Mouse (Mus musculus) kidney, postnatal 4 days (tissue): Measurements from ENCODE around the gene Pip5k1b.

Experiments used
- DNase-seq, 2 experiments: peaks; one replicate each; pipeline ENCODE4 v3.0.0; 2021; ENCODE audit warnings: mixed read lengths in 2 of 2

The Pip5k1b gene

DNA sequence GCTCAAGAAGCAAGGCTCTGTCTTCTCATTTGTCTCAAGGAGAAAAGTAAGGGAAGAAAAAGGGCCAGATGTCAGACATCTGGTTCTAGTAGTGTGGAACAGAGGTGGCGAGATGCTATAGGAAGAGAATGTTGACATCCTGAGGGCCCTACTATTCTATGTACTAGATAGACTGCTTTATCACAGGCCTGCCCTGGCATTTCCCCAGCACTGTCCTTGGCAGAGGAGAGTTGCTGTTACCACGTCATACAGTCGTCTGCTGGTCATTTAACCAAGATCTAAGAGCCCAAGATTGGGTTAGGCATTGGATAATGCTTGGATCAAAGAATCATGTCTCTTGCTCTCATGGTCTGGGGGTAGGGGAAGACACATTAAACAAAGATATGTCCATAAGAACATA is 151.0 kb downstream of the Pip5k1b start:
- DNase-seq: no peak

DNA sequence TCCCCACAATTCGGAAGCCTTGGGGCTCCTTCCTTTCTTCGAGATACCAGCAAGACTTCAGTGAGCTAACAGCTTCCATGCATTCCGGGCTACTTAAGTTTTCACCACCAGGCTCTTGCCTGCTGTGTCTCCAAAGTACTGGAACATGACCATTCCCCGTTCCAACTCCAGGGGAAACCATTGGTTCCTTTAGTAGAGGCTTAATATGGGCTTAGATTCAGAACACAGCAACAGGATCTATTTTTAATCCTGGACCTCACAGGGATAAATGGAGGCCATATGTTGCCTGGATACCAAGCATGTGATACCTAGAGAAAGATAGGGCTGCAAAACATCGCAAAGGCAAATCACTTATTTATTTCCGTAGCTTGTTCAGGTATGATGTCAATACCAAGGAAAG is 152.4 kb downstream of the Pip5k1b start:
- no peak for DNase-seq

DNA sequence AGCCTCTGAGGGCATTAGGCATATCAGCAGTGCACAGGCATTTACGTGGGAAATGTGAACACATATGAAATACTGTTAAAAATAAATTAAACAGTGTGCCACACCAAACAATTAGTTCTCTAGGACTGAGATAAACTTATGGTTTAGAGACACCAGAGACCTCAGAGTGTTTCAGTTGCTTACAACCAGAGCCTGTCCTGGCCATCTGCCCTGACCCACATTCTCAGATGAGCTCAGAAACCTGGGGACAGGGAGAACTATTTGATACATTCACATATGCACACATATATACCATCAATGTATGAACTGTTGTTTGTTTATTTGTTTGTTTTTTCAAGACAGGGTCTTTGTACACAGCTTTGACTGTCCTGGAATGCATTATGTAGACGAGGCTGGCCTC is 161.8 kb downstream of the Pip5k1b start:
- DNase-seq: no peak

DNA sequence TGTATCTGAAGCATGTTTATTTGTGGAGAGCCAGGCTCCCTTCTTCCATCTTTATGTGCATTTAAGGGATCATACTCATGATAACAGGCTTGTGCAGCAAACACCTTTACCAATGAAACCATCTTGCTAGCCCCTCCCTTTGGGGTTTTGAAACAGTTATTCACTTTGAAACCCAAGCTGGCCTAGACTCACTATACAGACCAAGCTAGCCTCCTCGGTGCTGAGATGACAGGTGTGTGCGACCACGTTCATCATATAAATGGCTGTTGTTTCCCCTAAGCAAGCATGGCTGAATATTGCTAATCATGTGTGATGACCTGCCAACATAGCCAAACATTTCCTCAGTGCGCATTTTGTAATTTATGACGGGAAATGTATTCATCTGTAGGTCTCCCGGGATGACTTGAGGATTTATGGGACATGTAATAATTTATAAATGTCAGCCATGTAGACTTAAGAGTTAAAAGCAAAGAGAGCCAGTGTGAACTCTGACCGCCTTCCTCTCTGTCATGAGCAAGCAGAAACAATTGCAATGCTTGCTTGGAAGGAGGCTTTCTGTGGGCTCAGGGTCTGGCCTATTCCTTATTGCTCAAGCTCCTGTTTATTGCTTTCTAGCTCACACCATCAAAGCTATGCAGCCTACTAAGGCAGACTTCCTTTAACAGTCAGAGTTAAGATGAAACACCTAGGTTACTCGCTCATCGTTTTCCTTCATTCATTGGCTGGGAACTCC is 164.0 kb downstream of the Pip5k1b start:
- peak in 1 of 2 experiments; percentile 31 for DNase-seq

DNA sequence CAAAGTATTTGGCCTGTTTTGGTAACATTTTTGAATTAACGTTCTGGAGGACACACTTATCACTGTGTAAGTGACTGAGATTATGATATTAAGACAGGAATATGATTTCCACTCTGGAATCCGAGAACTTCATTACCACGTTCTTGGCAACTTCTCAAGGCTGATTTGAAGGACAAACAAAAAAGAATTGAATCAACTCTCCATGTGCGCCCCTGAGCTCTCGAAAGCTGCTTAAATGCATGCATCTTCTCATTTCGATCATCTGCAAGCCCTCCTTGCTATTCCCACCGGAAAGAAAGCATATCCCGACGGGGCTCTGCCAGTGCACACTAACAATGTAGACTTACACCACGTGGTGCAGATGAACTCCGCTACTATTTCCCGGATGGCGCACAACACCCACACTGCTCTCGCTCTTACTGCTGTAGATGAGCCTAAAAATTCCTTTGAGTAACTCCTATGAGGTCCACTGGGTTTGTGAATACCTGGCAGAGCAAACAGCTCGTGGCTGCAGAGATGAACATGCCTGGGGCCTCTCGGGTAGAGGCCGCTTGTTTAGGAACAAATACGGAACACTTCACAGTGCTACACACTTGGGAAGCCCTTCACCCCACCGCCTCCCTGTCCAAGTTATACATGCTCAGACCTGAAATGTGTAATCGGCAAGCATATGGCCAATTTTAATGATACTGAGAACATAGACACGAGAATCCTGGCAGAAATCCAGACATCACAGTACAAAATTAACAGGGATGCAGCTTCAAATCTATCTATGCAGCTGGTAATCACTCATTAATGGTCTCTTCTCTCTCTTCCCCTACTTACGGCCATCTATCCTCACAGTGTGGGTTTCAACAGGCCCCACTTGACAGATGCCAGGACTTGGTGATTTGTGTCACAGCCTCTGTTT is 168.5 kb downstream of the Pip5k1b start:
- DNase-seq: no peak

DNA sequence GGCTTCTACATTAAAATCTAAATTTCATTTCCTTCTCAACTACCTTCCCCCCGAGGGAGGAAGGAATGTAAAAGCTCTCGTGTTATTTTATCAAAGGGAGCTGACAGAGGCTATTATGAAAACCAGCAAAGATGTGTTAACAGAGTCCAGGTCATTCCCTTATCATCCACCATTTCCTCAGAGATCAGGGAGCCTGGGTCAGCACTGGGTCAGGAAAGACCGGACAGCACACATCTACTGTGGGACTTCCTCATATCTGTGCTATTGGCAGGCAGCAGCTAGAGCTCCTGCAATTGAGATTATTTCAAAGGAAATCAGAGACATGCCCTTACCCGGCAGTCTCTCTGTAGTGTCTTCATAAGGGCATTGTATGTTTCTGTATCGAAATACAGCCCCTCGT is 177.2 kb downstream of the Pip5k1b start:
- DNase-seq: no peak

DNA sequence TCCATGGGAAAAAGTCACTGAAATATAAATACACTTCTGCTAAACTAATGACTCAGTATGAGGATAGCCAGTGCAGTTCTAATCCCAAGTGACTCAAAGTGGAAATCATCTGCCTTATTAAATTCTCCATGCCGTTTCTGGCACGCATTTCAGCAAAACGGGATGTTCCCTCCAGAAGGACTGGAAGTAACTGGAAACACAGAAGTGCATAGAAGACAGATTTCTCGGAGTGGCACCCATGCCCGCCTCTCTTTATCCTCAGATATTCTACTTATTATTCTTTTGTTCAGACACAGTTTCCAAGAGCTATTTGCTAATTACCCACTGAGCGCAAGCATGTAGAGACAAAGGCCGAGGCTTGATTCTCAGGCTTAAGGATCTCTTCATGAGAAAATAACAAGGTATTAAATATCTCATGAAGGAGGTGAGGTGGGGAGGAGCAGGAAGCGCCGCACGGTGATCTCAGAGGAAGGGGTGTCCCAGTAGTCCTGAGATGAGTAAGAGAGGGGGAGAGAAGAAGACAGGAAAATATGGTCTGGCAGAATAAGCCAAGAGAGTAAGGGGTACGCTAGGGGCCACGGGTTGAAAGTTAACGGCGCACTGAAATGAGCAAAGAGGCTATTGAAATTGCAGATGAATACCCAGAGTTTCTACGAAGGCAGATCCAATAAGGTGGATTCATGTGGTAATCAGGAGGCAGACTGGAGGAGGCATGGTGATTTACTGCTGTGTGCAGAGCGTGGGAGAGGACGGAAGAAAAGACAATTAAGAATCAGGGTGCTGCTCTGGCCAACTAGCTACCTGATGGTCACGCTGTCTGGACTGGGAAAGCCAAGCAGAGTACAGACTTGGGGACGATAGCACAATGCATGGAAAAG is 183.7 kb downstream of the Pip5k1b start:
- peak; percentile 21 to 38 for DNase-seq

DNA sequence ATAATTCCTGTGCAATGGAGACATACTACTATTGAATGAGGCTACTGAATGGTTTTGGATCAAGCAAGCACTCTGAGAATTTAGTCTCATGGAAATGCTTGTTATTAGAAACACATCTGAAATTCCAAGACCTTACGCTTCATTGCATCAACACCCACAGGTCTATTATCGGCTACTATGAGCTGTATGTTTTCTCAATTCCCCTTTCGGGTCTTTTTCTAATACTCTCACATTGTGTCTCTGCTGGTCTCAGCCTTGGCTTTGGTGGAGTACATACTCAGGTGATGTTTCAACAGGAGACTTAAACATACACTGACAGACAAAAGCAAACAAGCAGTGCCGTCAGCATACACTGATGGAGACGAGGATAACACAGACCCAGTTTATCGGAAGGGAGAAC is 187.3 kb downstream of the Pip5k1b start:
- no peak for DNase-seq

DNA sequence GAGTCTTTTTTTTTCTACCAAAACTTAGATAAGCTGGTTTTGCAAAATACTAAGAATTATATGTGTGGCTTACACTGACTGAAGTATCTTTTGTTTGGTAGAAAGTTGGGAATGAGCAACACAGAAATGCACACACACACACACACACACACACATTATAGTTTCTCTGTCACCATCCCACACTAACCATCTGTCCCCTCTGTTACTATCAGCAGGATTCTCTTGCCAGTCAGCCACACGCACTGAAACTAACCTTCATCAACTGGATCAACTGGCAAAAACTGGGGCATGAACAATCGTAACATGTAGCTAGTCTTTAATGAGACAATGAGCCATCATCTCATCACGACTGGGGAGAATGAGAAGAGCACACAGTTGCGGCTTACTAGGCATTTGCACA is 187.9 kb downstream of the Pip5k1b start:
- DNase-seq: no peak

DNA sequence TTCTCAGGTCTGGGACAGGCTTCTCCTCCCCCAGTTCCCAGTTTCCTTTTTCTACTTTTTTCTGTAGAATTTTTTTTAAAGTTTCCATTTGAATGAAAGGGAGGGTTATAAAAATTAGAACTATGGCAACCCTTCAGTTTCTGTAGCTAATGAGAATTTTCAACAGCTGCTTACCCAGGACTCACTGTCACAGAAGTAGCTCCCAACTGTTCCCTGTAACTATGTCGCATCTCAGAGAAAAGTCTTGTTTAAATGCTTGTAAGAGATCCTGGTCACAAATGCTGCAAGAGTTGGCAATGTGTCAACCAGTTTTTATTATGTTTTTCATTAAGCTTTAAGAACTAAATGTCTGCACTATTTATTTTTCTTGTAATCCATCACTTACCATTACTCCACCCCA is 188.9 kb downstream of the Pip5k1b start:
- DNase-seq: no peak

DNA sequence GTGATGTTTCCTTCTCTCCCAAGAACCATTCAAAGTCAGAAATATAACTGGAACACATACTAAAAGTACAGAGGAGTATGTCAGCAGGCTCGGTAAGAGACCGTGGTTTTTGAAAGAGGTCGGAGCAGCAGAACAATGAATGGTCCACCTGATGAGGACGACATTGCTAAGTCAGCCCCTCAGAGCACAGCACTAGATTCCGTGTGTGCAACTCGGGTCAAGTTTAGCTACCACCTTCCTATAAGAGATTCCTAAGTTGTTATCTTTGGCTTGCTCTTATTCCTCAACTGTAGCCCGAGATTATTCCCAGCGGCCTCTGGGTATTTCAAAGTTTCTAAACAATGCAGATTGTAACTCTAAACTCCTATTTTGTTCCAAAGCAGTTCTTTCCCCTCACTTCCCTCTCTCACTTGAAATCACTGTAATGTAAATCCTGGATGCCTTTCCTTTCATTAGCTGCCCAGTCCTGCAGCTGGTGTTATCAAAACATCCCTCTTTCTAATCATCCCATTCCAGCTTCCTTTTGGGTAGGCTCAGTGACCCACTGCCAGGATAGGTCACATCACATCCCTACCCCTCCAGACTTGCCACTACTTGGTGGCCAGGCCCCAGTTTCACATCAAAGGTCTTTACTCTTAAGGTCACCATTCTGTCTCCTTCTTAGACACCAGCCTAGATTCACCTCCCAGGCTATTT is 192.9 kb downstream of the Pip5k1b start:
- peak in 1 of 2 experiments; percentile 13 for DNase-seq

DNA sequence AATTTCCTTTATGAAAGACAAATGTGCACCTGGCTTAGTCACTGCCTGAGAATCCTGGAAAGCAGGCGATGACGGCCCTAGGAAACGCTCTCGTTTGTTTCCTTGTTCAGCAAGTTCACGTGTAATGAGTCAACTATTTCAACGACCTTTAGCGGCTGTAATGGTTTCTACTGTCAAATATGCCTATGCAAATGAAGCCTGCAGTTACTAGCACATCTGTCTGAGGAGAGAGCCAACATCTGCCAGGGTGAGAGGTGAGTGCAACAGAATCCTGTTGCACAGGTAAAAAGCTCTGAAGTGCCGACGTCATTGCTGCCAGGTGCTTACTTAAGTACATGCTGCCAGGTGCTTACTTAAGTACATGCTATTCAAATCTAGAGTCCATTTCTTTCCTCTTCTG is 196.4 kb downstream of the Pip5k1b start:
- no peak for DNase-seq

DNA sequence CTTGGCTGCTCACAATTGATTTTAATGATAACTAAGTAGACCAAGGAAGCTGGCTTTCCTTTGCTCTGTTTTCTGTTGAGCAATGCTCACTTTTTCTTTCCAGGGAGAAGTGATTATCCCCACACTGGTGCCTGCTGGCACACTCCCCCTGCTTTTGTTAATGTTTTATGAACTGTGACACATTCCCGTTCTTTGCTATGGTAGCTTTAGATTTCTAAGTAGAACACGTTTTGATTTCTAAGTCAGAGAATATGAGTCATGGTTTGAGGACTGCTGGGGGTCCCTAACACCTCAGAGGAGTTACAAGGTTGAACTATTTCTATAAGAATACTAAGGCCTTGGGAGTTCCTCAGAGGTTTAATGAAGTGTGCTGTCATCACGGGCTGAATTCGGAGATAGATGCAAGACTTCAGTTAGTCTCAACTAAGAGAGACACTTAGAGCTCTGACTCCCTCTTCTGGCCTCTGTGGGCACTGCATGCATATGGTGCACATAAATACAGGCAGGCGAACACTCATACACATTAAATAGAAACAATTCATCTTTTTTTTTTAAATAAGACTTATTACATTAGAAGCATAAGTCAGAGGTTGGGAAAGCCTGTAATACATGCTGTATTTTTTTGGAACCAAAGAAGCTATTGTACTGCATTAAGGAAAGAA is 203.2 kb downstream of the Pip5k1b start:
- DNase-seq: peak; percentile 27 to 32

DNA sequence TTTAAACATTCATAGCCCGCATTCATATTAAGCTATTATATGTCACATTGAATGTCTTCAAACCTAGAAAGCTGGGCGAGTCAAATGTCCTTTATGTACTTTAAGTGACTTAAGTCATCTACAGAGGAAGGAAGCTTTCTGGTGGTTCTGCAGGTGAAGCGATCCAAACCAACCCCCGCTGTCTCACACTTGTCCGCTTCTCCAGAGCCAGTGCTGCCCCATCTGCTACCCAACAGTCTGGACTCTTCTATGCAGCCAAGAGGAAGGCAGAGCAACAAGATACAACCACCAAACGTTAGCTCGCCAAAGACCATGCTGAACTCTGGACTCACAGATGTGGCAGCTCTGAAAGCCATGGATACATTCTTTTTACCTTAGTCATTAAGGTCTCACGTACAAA is 211.2 kb downstream of the Pip5k1b start:
- no peak for DNase-seq

DNA sequence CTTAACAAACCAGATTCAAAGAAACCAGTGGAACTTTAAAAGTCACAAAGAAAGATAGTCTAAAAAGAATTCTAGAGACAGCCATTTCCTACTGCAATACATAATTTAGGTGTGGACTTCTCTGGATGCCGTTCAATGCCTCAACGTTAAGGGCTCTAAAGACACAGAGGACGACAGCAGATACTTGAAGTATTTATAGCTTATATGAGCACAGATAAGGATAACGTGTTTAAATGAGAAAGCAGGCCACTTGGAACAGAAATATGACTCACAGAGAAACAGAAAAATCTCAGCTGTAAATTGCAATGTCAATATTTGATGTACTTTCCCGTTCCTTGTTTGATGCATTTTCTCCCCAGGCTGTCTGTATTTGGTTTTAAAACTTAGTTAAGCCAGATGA is 212.9 kb downstream of the Pip5k1b start:
- no peak for DNase-seq

DNA sequence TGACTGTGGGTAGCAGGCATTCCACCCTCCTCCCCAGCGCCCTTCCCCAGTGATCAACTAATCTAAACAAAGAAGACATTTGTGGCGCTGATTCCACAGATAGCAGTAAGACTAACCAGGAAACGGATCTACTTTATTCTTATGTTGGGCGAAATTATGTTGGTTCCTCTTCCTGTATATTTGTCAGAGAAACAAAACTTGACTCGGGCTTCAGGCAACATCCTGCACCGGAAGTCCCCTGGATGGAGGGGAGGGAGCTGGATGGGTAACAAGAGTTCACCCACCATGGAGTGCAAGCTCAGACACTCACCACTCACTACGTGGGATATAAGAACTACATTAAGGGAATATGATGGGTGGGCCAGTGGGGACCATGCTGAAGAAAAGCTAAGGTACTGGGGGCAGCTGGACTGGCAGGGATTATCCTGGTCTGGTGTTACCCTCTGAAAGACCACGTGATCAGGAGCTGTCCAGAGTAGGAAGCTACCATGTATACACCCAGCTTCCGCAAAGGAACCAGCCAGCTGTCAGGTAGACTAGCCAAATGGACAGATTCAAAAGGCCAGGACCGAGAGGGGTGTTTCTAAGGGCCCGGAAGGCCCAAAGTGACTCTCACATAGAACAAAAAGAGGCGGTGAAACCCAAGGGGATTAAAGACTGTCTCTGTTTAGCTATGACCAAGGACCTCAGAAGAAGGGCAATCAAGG is 219.1 kb downstream of the Pip5k1b start:
- no peak for DNase-seq

DNA sequence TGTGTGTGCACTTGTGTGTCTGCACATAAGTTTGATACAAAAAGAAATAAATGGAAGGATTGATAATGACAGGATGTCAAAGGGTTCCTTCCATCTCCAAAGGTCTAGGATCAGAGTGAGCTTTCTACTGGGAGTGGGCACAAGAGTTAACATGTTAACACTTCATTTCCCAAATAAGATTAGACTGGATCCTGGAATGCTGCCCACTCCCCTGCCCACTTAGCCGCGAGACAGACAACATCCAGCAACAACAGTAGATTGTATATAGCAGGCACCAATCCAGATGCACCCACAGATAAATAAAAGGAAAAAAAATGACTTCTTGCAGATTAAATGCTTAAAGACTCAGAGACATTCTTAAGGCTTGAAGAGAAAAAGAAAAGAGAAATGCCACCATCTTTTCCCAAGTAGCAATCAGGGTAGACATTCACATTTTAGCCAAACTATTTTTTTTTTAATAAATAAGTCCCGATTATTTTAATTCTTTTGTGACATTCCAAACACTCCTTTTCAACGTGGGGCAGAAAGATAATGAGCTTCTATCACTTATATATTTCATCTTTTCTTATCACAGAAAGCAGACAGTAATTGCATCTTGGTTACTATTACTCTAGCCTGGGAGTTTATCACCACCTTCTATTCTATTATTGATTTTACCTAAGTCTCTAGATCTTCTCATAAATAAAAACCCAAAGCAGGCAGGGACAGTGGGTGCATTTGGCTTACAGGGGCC is 219.9 kb downstream of the Pip5k1b start:
- DNase-seq: no peak

DNA sequence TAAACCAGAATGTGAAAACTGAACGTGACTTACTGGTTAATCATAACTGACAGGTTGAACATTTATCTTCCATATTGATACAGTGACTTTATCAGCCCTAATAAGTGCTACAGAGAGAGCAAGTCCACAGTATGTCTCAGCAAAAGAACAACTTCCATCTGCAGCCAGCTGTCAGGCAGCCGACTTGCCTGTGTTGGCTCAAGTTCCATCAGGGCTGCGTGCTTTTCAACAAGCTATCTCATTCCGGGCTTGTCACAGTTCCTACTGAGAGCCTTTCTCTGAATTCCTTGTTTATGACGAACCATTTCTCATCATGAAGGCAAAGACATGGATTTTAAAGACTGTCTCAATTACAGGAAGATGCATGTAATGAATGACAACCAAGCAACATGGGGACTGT is 222.7 kb downstream of the Pip5k1b start:
- peak; percentile 65 for DNase-seq

DNA sequence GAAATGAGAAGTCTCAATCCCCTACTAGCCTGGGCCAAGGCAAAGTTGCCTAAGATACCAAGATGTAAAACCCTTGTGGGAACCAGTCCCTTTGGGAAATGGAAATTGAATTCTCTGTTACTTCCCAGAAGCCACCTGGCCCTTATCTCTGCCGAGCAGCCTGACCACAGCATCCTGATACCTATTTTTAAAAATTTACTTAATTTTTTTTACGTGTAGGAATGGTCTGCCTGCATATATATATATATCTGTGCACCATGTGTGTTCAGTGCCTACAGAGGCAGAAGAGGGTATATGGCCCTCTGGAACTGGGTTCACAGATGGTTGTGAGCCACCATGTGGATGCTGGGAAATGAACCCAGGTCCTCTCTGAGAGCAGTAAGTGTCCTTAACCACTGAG is 224.4 kb downstream of the Pip5k1b start:
- DNase-seq: no peak

DNA sequence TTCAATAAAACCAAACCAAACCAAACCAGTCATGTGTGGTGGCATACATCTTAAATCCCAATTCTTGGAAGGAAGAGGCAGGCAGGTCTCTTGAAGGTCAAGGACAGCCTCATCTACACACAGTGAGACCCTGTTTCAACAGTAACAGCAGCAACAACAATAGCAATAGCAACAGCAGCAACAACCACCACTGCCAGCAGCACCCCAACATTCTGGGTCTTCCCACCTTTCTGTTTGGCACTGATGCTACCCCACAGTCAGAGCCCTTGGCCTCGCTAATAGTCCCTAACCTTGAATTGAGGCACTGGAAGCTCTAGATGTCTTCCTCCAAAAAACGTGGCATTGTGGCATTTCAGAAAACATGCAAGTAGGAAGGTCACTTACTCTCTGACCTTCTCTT is 225.3 kb downstream of the Pip5k1b start:
- no peak for DNase-seq

DNA sequence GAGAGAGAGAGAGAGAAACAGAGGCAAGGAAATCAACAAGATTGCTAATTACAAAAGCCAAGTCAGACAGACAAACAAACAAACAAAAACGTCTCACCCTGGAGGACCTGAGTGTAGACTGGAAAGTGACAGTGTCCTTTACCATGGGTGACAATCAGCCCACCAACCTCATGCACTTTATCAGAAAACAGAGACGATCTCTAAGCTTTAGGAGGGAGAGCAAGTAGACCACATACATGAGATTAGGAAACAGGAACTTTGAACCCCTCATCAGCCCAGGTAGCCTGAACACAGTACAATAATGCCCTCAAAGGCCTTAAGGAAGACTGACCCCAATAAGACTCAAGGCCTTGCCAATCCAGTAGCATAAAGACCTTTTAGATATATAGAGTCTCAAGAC is 227.8 kb downstream of the Pip5k1b start:
- DNase-seq: no peak
